Mouse (Mus musculus) G1E (cell line): Measurements from ENCODE around the gene Kif28. TPM values are rescaled to one million over a fixed set of nuclear protein-coding genes. Genes with fewer than 3 reads are reported as not detected.
"Not testable (repeated sequence)": the region's sequence is repeated elsewhere in the genome, so short reads cannot be mapped to it uniquely, and the experiment has no call there.

Source experiments
- ATAC-seq: 2 replicates; pipeline ENCODE4 v1.8.0; 2016; ENCODE audit warnings: mild to moderate bottlenecking; ENCODE audit not compliant: insufficient number of reproducible peaks, poor library complexity, low FRiP score, severe bottlenecking; ENCODE audit errors: extremely low read depth
- DNase-seq: peaks from one replicate; pipeline ENCODE4 v3.0.0; 2012; ENCODE audit warnings: low spot score
- H3K27me3 ChIP-seq: 2 replicates; pipeline ENCODE4 v1.6.1; 2012; ENCODE audit warnings: mild to moderate bottlenecking, low read length, inconsistent platforms; ENCODE audit not compliant: insufficient read depth
- H3K36me3 ChIP-seq: replicated peaks from 2 replicates; pipeline ENCODE3; 2012; ENCODE audit warnings: mild to moderate bottlenecking, inconsistent platforms
- H3K4me1 ChIP-seq: 2 replicates; pipeline ENCODE4 v1.6.1; 2012; ENCODE audit warnings: low read depth, low read length, inconsistent platforms, mixed read lengths; ENCODE audit not compliant: insufficient read depth
- H3K4me3 ChIP-seq: 2 replicates; pipeline ENCODE4 v1.5.1; 2012; ENCODE audit warnings: low read depth, mild to moderate bottlenecking, inconsistent platforms, low read length, moderate library complexity, mixed read lengths
- H3K9me3 ChIP-seq: replicated peaks from 2 replicates; pipeline ENCODE4 v1.6.1; 2012; ENCODE audit warnings: inconsistent platforms
- CTCF ChIP-seq: IDR thresholded peaks from 2 replicates; pipeline ENCODE4 v1.5.1; 2012; ENCODE audit warnings: low read depth, low read length, inconsistent platforms, mixed read lengths
- GATA1 ChIP-seq: IDR thresholded peaks from 2 replicates; pipeline ENCODE4 v1.6.1; 2012; ENCODE audit warnings: borderline replicate concordance, low read length, inconsistent platforms, mixed read lengths
- GATA2 ChIP-seq: IDR thresholded peaks from 2 replicates; pipeline ENCODE4 v1.6.1; 2012; ENCODE audit warnings: low read depth, low read length, inconsistent platforms, borderline replicate concordance
- POLR2AphosphoS5 ChIP-seq: IDR thresholded peaks from 2 replicates; pipeline ENCODE4 v1.6.1; 2012; ENCODE audit warnings: low read depth, low read length, inconsistent platforms; ENCODE audit not compliant: insufficient replicate concordance
- TAL1 ChIP-seq: conservative IDR thresholded peaks from 2 replicates; pipeline ENCODE4 v1.6.1; 2012; ENCODE audit warnings: low read depth, low read length, inconsistent platforms, mixed read lengths
- polyA plus RNA-seq: library from polyadenylated mRNA; stranded (reverse); fragments of >175 nt; gene quantifications from 2 replicates; pipeline ENCODE4 v1.2.3, GENCODE M21; 2012
- total RNA-seq, 2 experiments: library from RNA; stranded (forward) in 1 of 2; stranded (reverse) in 1 of 2; fragments of 200-1000 nt in 1 of 2; fragments of >200 nt in 1 of 2; fragmentation: Nextera tagmentation in 1 of 2; gene quantifications; 2 replicates each; pipeline ENCODE4 v1.2.3; 2014 to 2017

Kif28 gene
- total and polyA plus RNA-seq, 3 experiments, result 0.05 TPM; not detected in 2

DNA sequence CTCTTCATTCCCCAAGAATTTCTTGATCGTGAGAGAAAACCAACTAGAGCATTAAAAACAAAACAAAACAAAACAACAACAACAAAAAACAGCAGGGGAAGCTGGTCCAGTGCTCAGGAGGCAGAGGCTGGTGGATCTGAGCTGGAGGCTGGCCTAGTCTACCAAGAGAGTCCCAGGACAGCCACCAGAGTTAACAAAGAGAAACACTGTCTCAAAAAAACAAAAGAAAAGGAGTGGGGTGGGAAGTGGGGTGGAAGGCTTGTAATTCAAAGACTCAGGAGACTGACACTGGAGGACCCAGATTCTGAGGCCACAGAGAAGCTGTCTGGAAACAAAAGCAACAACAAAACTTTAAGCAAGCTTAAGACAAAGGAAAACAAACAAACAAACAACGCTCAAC lies 78.1 kb downstream of the Kif28 start:
- peaks cover 16% of the 10 kb centered on the region for H3K36me3 ChIP-seq
- H3K9me3 ChIP-seq, result no peaks in the 10 kb centered on the region
- TF ChIP-seq GATA1, result no peak
- no peak for TF ChIP-seq TAL1
- TF ChIP-seq CTCF, result no peak
- no peak for TF ChIP-seq GATA2
- no peak for TF ChIP-seq POLR2AphosphoS5
- no peaks in the 10 kb centered on the region for H3K27me3 ChIP-seq
- no peak overlapping the region for H3K4me3 ChIP-seq
- DNase-seq (no peak), ATAC-seq (no peak)
- peaks cover 66% of the 10 kb centered on the region for H3K4me1 ChIP-seq

DNA sequence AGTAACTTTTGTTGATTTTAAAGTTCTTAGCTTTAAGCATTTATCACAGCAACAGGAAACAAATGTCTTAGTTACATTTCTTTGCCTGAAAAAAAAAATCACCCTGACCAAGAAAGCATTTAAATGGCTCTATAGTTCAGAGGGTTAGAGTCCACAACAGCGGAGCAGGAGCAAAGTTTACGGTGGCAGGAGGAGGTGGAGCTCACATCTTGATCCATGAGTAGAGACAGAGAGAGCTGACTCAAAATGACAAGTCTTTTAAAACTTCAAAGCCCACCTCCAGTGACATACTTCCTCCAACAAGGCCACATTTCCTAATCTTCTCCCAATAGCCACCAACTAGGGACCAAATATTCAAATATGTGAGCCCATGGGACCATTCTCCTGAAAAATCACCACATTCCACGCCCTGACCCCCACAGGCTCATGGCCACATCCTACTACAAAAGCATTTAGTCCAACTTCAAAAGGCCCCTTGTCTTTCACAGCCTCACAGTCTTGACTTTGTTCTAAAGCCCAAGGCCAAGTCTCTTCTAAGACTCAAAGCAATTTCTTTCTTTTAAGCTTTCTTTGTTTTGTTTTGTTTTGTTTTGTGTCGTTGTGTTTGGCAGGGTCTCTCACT lies 80.7 kb downstream of the Kif28 start:
- ATAC-seq (no peak), DNase-seq (no peak)
- peaks cover 57% of the 10 kb centered on the region for H3K4me1 ChIP-seq
- H3K27me3 ChIP-seq, result no peaks in the 10 kb centered on the region
- no peaks in the 10 kb centered on the region for H3K36me3 ChIP-seq
- H3K9me3 ChIP-seq, result no peaks in the 10 kb centered on the region
- TF ChIP-seq CTCF, result no peak
- TF ChIP-seq GATA1, result no peak
- TF ChIP-seq POLR2AphosphoS5, result no peak
- TF ChIP-seq GATA2, result no peak
- TF ChIP-seq TAL1, result no peak
- no peak overlapping the region for H3K4me3 ChIP-seq

DNA sequence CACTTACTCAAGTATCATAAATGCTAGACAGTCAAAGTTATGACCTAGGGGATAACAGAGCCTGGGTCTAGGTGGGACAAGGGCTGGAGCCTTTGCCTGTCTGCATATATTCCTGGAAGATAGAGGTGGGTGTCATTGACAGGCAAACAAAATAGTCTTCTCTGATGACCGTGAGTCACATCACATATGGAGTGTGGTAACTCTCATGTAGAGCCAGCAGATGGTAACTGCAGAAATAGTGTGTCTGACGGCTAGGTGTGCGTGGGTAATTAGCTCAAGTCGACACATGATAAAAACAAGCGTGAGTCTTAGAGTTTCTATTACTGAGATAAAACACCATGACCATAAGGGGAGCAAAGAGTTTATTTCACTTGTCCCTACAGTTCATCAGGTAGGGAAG lies 82.0 kb downstream of the Kif28 start:
- no peak for ATAC-seq
- no peaks in the 10 kb centered on the region for H3K27me3 ChIP-seq
- TF ChIP-seq GATA1 (no peak), CTCF (no peak), TAL1 (no peak), POLR2AphosphoS5 (no peak), GATA2 (no peak)
- no peaks in the 10 kb centered on the region for H3K36me3 ChIP-seq
- no peaks in the 10 kb centered on the region for H3K9me3 ChIP-seq
- peaks cover 55% of the 10 kb centered on the region for H3K4me1 ChIP-seq
- no peak for DNase-seq
- no peak overlapping the region for H3K4me3 ChIP-seq

DNA sequence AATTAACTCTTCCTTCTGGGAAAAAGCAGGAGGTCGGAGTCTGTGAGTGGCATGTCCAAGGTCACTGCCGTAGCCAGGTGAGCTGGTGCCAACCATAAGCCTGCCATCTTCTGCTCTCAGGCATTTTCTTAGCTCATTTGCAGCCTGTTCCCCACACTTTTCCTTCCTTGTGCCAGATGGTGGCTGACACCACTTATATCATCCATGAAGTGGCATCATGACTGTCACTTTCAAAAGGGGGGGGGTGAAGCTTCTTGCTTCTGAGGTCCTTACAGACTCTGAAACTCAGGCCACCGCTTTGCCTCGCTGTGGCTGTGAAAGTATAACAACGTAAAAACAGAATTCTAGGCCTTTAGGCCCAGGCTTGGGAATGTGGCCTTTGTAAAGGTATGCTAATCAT lies 93.8 kb downstream of the Kif28 start:
- peaks cover 7% of the 10 kb centered on the region; the same call in 1 of the 2 replicates for H3K27me3 ChIP-seq
- no peak for ATAC-seq
- H3K36me3 ChIP-seq, result no peaks in the 10 kb centered on the region
- peaks cover 9% of the 10 kb centered on the region for H3K9me3 ChIP-seq
- TF ChIP-seq GATA1 (no peak), TAL1 (no peak), CTCF (no peak), POLR2AphosphoS5 (no peak), GATA2 (no peak)
- no peak overlapping the region for H3K4me3 ChIP-seq
- no peak for DNase-seq
- H3K4me1 ChIP-seq, result peaks cover 63% of the 10 kb centered on the region

DNA sequence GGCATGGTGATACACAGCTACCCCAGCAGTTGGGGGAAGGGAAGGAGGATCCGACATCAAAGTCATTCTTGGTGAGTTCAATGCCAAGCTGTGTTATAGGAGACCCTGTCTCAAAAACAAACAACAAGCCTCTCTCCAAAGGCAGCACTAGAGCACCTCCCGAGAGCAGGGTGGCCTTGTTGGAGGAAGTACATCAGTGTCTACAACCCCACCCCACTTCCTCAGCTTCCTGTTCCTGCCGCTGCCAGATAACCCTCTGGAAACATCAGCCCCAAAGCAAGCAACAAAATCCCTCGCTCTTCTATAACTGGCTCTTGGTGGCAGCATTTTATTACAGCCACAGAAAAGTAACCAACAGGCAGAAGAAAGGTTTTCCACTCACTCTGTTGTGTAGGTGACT lies 94.8 kb downstream of the Kif28 start:
- Histone ChIP-seq H3K4me3 (no peak overlapping the region), H3K27me3 (peaks cover 7% of the 10 kb centered on the region; the same call in 1 of the 2 replicates), H3K36me3 (no peaks in the 10 kb centered on the region), H3K4me1 (peaks cover 71% of the 10 kb centered on the region), H3K9me3 (peaks cover 9% of the 10 kb centered on the region)
- ATAC-seq (no peak), DNase-seq (no peak)
- TF ChIP-seq CTCF (no peak), POLR2AphosphoS5 (no peak), TAL1 (no peak), GATA1 (no peak), GATA2 (no peak)

DNA sequence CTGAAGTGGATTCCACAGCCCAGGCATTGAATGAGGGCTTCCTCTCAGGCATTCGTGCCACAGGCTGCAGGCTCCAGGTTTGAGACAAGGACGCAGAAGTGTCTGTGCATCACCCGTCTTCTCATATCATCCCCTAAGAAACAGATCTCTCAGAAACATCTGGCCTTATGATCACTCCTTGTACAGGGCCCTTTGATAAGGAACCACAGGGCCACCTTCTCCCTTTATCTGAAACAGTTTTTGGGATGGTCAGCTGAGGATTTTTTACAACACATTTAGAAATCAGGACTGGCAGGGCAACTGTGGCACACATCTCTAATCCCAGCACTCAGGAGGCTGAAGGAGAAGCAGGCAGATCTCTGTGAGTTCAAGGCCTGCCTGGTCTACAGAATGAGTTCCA lies 95.7 kb downstream of the Kif28 start:
- peak; percentile 67 for DNase-seq
- Histone ChIP-seq H3K36me3 (no peaks in the 10 kb centered on the region), H3K4me1 (peaks cover 79% of the 10 kb centered on the region), H3K27me3 (peaks cover 7% of the 10 kb centered on the region), H3K9me3 (peaks cover 9% of the 10 kb centered on the region), H3K4me3 (peak overlapping the region; percentile 56; the same call in 1 of the 2 replicates)
- peak; percentile 92 for ATAC-seq
- TF ChIP-seq TAL1, result peak; percentile 93
- TF ChIP-seq CTCF, result no peak
- no peak for TF ChIP-seq GATA1
- no peak for TF ChIP-seq POLR2AphosphoS5
- TF ChIP-seq GATA2, result 0 out of 2 replicates have a peak, but pooled peaks have one; percentile 55

DNA sequence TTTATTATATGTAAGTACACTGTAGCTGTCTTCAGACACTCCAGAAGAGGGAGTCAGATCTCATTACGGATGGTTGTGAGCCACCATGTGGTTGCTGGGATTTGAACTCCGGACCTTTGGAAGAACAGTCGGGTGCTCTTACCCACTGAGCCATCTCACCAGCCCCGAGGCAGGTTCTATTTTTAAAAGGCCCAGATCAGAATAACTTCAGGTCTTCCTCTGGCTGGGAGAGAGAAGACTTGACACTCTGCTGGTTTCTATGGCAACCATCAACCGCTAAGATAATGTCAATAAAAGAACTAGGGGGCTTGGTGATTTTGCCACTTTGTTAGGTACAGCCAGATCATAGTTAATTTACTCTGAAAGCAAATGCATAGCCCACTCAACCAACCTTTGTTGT lies 96.4 kb downstream of the Kif28 start:
- Histone ChIP-seq H3K4me3 (peak overlapping the region; percentile 56; the same call in 1 of the 2 replicates), H3K27me3 (peaks cover 12% of the 10 kb centered on the region), H3K4me1 (peaks cover 84% of the 10 kb centered on the region)
- H3K36me3 ChIP-seq, H3K9me3 ChIP-seq, DNase-seq, ATAC-seq: not testable (repeated sequence)
